Mouse (Mus musculus) myocyte (in vitro differentiated cells): ENCODE results near the gene Fkbpl.

Source experiments
- CEBPB ChIP-seq: IDR thresholded peaks from 2 replicates; pipeline ENCODE4 v1.6.1; 2011; ENCODE audit warnings: mild to moderate bottlenecking, moderate library complexity; ENCODE audit not compliant: poor library complexity, insufficient read depth, severe bottlenecking
- E2F4 ChIP-seq: IDR thresholded peaks from one replicate; pipeline ENCODE4 v1.6.1; 2011; ENCODE audit warnings: mild to moderate bottlenecking, control low read depth, moderate library complexity; ENCODE audit not compliant: insufficient read depth
- MAX ChIP-seq: IDR thresholded peaks from one replicate; pipeline ENCODE4 v1.6.1; 2011; ENCODE audit warnings: low read depth, mild to moderate bottlenecking, control low read depth
- MYOD1 ChIP-seq, 3 experiments: IDR thresholded peaks; one replicate each; pipeline ENCODE4 v1.6.1; 2011; ENCODE audit warnings: control low read depth in 2 of 3, low read depth in 2 of 3, mild to moderate bottlenecking in 2 of 3, moderate library complexity in 1 of 3; ENCODE audit not compliant: insufficient read length in 2 of 3, control insufficient read depth in 1 of 3
- POLR2A ChIP-seq: IDR thresholded peaks from one replicate; pipeline ENCODE4 v1.6.1; 2011; ENCODE audit warnings: low read depth, mild to moderate bottlenecking, control low read depth, moderate library complexity; ENCODE audit not compliant: insufficient read length
- REST ChIP-seq: IDR thresholded peaks from one replicate; pipeline ENCODE4 v1.6.1; 2011; ENCODE audit warnings: mild to moderate bottlenecking, control low read depth, moderate library complexity; ENCODE audit not compliant: insufficient read depth, insufficient read length
- SRF ChIP-seq: IDR thresholded peaks from one replicate; pipeline ENCODE4 v1.6.1; 2011; ENCODE audit warnings: low read depth; ENCODE audit not compliant: control insufficient read depth, insufficient read length
- TCF12 ChIP-seq: IDR thresholded peaks from one replicate; pipeline ENCODE4 v1.6.1; 2011; ENCODE audit warnings: mild to moderate bottlenecking, control low read depth; ENCODE audit not compliant: poor library complexity, insufficient read depth, severe bottlenecking
- TCF3 ChIP-seq: IDR thresholded peaks from one replicate; pipeline ENCODE4 v1.6.1; 2011; ENCODE audit warnings: low read depth, control low read depth; ENCODE audit not compliant: insufficient read length
- USF1 ChIP-seq: IDR thresholded peaks from one replicate; pipeline ENCODE4 v1.6.1; 2011; ENCODE audit warnings: low read depth, mild to moderate bottlenecking, control low read depth, moderate library complexity

DNA sequence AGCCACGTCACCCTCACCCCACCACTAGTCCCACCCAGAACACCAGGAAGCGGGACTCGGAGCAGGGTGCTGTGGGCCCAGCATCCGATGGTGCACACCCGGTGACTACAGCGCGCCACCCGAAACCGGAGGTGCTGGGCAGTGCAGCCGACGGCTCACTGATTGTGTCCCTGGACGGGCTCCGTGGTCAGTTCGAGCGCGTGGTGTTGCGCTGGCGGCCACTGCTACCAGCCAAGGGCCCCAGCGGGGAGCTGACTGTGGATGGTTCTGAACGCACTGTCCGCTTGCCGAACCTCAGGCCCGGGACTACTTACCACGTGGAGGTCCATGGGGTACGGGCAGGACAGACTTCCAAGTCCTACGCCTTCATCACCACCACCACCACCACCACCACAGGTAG, 35.6 kb downstream of the Fkbpl start:
- no peak for TF ChIP-seq POLR2A
- no peak for TF ChIP-seq MYOD1 (IDR thresholded peaks at IDR 0.05; ENCODE audit: control insufficient read depth in 1 of 3, insufficient read length in 2 of 3, low read depth in 2 of 3)
- TF ChIP-seq TCF3: no peak
- no peak for TF ChIP-seq CEBPB
- no peak for TF ChIP-seq E2F4
- TF ChIP-seq MAX: no peak
- TF ChIP-seq USF1: no peak
- no peak for TF ChIP-seq SRF
- no peak for TF ChIP-seq TCF12
- no peak for TF ChIP-seq REST
